Mouse (Mus musculus) limb, embryonic 11.5 days (tissue): ENCODE results near the gene Wdfy2. TPM values are rescaled to one million over a fixed set of nuclear protein-coding genes. Genes with fewer than 3 reads are reported as not detected.

Source experiments
- ATAC-seq: fragments of 200-750 bp; cut with Nextera tagmentation; 2 replicates; pipeline ENCODE4 v1.8.0; 2017; ENCODE audit warnings: low read depth; ENCODE audit not compliant: insufficient number of reproducible peaks, low FRiP score, low TSS enrichment
- DNase-seq: peaks from one replicate; pipeline ENCODE4 v3.0.0-alpha.2; 2015; ENCODE audit warnings: low spot score
- H3K27ac ChIP-seq: fragments of 300-500 bp; sonication (generic); replicated peaks from 2 replicates; pipeline ENCODE4 v1.5.1; 2014; ENCODE audit warnings: low read depth, mild to moderate bottlenecking, low read length
- H3K27me3 ChIP-seq: fragments of 300-500 bp; sonication (generic); 2 replicates; pipeline ENCODE4 v1.6.1; 2014; ENCODE audit warnings: mild to moderate bottlenecking, low read length, mixed read lengths; ENCODE audit not compliant: control insufficient read depth, insufficient read depth
- H3K36me3 ChIP-seq: fragments of 300-500 bp; sonication (generic); 2 replicates; pipeline ENCODE4 v1.6.1; 2014; ENCODE audit warnings: mild to moderate bottlenecking, low read length, moderate library complexity, mixed read lengths; ENCODE audit not compliant: control insufficient read depth, insufficient read depth
- H3K4me1 ChIP-seq: fragments of 300-500 bp; sonication (generic); 2 replicates; pipeline ENCODE4 v1.6.1; 2014; ENCODE audit warnings: low read length, mixed read lengths; ENCODE audit not compliant: control insufficient read depth, insufficient read depth
- H3K4me2 ChIP-seq: fragments of 300-500 bp; sonication (generic); 2 replicates; pipeline ENCODE4 v1.6.1; 2014; ENCODE audit warnings: low read depth, mild to moderate bottlenecking, moderate library complexity; ENCODE audit not compliant: severe bottlenecking
- H3K4me3 ChIP-seq: fragments of 300-500 bp; sonication (generic); 2 replicates; pipeline ENCODE4 v1.5.1; 2014; ENCODE audit warnings: low read depth, low read length
- H3K9ac ChIP-seq: fragments of 300-500 bp; sonication (generic); 2 replicates; pipeline ENCODE4 v1.6.1; 2014; ENCODE audit warnings: mild to moderate bottlenecking, low read length
- H3K9me3 ChIP-seq: fragments of 300-500 bp; sonication (generic); 2 replicates; pipeline ENCODE4 v1.6.1; 2016; ENCODE audit warnings: low read length; ENCODE audit not compliant: control insufficient read depth
- WGBS: fragments of 180-500 bp; shearing (Covaris S2); extraction: QIAGEN DNeasy Blood & Tissue Kit; methylation state at CpG from one replicate; pipeline ENCODE4 v1.1.7; 2014; 5-methylcytosine and 5-hydroxymethylcytosine counted together
- polyA plus RNA-seq: library from polyadenylated mRNA; unstranded; fragments of >200 nt; fragmentation: Nextera tagmentation; extraction: Ambion mirVana; gene quantifications from 2 replicates; pipeline ENCODE4 v1.2.1, GENCODE M21; 2014

Wdfy2 gene
- polyA plus RNA-seq, 1 experiment from 2014 or later = 12.0 TPM

DNA sequence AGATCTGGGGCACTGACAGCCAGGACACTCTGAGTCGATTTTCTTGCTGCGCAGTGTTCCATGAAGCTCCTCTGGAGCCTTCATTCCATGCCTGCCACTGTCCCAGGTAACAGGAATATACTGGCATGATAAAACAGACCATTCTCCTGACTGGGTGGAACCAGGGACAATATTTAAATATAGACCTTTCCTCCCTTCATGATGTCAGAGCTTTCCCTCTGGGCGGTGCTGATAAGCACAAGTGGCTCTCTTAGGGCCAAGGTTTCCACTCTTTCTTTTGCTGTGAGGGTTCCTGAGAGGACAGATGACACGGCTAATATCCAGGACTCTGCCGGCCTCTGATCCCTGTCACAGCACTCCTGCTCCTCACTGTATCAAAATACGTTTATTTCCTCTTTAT is 40.6 kb downstream of the Wdfy2 start:
- 0 out of 2 replicates have a peak, but pooled peaks cover 4% of the 10 kb centered on the region for H3K4me1 ChIP-seq
- no peak overlapping the region for H3K9ac ChIP-seq
- WGBS = 85% methylated on average over 6 of the region's 6 CpGs
- no peaks in the 10 kb centered on the region for H3K9me3 ChIP-seq
- H3K27ac ChIP-seq = no peak overlapping the region
- H3K4me2 ChIP-seq = no peak overlapping the region
- H3K36me3 ChIP-seq = no peaks in the 10 kb centered on the region
- no peaks in the 10 kb centered on the region for H3K27me3 ChIP-seq
- DNase-seq (no peak), ATAC-seq (no peak)
- no peak overlapping the region for H3K4me3 ChIP-seq

DNA sequence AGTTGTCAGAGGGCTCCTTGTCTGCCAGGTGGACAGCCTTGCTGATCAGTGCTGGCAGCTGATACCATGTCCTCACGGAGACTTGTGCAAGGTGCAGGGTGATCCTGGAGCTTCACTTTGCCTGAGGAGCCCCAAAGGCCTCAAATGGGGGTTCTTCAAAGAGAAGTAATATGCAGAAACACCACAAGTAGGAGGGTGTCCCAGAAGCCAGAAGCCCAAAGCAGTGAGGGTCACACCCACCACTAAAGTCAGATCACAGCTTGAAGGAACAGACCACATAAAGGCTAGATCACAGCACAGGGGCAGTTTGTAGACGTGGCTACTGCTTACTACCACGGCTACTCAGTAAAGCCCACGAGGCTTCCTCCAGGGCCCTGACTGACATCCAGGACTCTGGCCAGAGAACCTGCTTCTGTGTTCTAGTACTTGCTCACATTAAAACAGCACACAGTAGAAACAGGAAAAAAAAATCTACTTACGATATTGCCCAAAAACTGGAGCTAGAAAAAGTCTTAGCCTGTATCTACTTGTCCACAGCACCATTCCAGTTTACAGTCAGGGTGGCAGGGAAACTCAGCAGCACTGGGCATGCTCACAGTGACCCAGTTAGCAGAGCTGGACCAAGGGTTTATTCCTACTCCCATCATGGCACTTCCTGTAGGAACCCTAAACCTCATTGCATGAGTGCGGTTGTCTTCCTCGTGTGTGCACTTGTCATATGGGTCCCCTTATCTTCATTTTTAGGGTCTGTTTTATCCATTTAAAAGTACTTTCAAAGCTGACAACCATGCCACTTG is 41.4 kb downstream of the Wdfy2 start:
- 77% methylated on average over 7 of the region's 7 CpGs for WGBS
- H3K4me3 ChIP-seq = no peak overlapping the region
- no peaks in the 10 kb centered on the region for H3K9me3 ChIP-seq
- DNase-seq (no peak), ATAC-seq (no peak)
- no peaks in the 10 kb centered on the region for H3K36me3 ChIP-seq
- no peak overlapping the region for H3K4me2 ChIP-seq
- no peak overlapping the region for H3K27ac ChIP-seq
- no peak overlapping the region for H3K9ac ChIP-seq
- H3K4me1 ChIP-seq = 0 out of 2 replicates have a peak, but pooled peaks cover 4% of the 10 kb centered on the region
- H3K27me3 ChIP-seq = no peaks in the 10 kb centered on the region

DNA sequence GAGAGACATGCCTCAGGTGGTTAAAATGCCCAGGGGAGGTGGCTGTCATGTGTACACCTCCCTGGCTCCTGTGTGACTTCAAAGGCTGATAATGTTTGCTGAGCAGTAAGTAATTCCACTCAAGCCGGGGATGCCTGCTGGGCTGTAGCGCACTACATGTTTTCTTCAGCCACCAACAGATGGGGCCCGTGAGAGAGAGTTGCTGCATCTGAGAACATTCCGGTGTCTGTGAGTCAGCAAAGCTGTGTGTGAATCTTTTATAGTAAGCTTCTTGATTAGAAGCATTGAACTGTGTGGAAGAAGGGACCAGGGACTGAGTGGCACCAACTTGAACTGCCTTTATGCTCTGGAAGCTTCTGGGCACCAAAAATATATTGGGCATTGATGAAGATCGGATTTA is 42.0 kb downstream of the Wdfy2 start:
- Histone ChIP-seq H3K4me3 (no peak overlapping the region), H3K9me3 (no peaks in the 10 kb centered on the region), H3K36me3 (no peaks in the 10 kb centered on the region), H3K4me1 (0 out of 2 replicates have a peak, but pooled peaks cover 4% of the 10 kb centered on the region), H3K27ac (no peak overlapping the region), H3K27me3 (no peaks in the 10 kb centered on the region), H3K4me2 (no peak overlapping the region), H3K9ac (no peak overlapping the region)
- 24% methylated on average over 5 of the region's 5 CpGs for WGBS
- no peak for ATAC-seq
- peak; percentile 68 for DNase-seq

DNA sequence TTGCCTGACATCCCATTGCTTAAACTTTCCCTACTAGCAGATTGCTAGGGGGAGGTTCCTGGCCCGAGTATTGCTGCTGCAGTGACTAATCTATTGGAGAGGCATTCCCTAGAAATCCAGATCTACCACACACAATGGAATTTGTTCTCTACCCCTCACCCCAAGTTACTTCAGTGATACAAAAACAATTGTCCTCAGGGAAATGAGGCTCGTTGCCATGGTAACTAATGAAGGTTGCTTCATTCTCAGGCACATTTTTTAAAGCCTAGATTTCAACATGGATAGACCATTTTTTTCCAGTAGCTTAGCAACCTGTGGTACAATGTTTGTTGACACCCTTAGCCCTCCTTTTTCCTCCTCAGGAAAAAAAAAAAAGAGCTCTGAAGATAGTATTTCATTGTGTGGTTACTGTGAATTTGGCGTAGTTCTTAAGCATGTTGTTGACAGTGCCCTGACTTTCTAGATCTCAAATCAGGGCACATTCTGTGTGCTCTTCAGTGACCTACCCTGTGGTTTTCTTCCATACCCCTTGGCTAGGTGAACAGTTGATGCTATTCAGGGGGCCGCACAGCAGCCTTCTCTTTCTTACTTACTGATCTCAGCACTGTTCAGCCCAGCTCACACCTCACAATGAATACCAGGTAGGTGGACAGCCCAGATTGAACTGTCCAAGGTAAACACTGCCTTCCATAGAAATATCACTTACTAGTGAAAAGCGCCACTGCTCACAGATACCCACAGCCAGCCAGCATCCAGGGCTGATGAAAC is 42.8 kb downstream of the Wdfy2 start:
- H3K4me3 ChIP-seq = no peak overlapping the region
- DNase-seq (no peak), ATAC-seq (no peak)
- no peaks in the 10 kb centered on the region for H3K36me3 ChIP-seq
- no peak overlapping the region for H3K4me2 ChIP-seq
- no peak overlapping the region for H3K9ac ChIP-seq
- WGBS = 76% methylated on average over 5 of the region's 5 CpGs
- no peak overlapping the region for H3K27ac ChIP-seq
- H3K9me3 ChIP-seq = no peaks in the 10 kb centered on the region
- H3K27me3 ChIP-seq = no peaks in the 10 kb centered on the region
- 0 out of 2 replicates have a peak, but pooled peaks cover 4% of the 10 kb centered on the region for H3K4me1 ChIP-seq

DNA sequence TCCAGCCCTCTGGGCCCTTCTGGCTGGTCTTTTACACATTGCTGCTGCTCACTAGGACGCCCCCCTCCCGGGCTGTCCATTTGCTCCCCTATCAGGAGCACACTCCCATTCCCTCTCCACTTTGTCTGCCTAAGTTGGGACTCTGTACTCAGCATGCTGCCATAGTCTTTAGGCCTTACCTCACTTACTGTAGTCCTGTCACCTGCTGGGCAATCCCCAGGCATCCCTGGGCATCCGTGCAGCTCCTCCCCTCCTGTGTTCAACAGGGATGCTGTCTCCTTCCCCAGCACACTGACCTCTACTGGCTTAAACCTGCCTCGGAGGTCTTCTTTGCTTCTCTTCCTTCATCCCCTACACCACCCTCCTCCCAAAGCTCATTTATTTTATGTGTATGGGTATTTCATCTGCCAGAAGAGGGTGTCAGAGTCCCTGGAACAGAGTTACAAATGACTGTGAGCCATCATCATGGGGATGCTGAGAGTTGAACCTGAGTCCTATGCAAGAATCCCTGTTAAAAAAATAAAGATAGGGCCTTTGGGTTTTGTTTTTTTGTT is 44.7 kb downstream of the Wdfy2 start:
- ATAC-seq (no peak), DNase-seq (no peak)
- H3K9ac ChIP-seq = no peak overlapping the region
- H3K27ac ChIP-seq = no peak overlapping the region
- no peaks in the 10 kb centered on the region for H3K36me3 ChIP-seq
- H3K27me3 ChIP-seq = no peaks in the 10 kb centered on the region
- 0 out of 2 replicates have a peak, but pooled peaks cover 4% of the 10 kb centered on the region for H3K4me1 ChIP-seq
- no peaks in the 10 kb centered on the region for H3K9me3 ChIP-seq
- H3K4me2 ChIP-seq = no peak overlapping the region
- 16% methylated on average over 4 of the region's 4 CpGs for WGBS
- H3K4me3 ChIP-seq = no peak overlapping the region

DNA sequence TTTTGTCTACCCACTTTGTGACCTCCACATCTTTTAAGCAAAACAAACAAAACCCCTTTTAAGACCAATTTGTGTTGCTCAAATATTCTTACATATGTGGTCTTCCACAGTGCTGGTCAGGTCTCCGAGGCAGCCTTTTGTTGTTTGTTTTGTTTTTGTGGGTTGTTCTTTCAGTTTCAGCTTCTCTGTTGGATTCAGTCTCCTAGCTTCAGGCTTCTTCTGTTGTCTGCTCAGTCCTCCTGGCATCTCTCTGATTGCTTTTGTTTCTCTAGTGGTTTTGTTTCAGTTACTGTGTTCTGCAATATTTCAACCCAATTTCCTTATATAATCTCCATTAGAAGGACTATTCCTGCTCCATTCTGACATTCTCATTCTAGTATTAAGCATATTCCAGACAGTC is 46.1 kb downstream of the Wdfy2 start:
- Histone ChIP-seq H3K27ac (no peak overlapping the region), H3K36me3 (no peaks in the 10 kb centered on the region), H3K4me1 (0 out of 2 replicates have a peak, but pooled peaks cover 4% of the 10 kb centered on the region), H3K4me2 (no peak overlapping the region), H3K9me3 (no peaks in the 10 kb centered on the region), H3K4me3 (no peak overlapping the region), H3K9ac (no peak overlapping the region), H3K27me3 (no peaks in the 10 kb centered on the region)
- ATAC-seq (no peak), DNase-seq (no peak)
- WGBS = 74% methylated on average over 1 of the region's 1 CpGs

DNA sequence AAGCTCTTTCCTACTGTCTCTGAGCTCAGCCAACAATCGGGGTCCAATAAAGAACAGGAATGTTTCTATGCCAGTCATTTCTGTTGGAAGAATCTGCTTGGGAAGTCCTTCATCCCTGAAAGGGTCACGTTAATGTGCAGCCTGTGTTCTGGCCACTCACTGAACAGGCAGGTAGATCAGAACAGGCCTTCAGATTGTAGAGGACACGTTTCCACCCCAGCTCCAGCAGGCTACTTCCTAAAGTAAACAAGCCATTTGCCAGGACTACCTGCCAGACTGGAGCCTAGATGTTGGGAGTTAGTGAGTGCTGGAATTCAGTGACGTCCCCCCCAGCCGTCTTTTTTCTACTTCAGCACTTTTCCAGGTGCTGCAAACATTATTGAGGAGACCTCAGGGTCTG is 46.7 kb downstream of the Wdfy2 start:
- no peak overlapping the region for H3K4me3 ChIP-seq
- WGBS = 44% methylated on average over 5 of the region's 5 CpGs
- no peak overlapping the region for H3K27ac ChIP-seq
- no peaks in the 10 kb centered on the region for H3K27me3 ChIP-seq
- ATAC-seq (no peak), DNase-seq (no peak)
- H3K9ac ChIP-seq = no peak overlapping the region
- no peak overlapping the region for H3K4me2 ChIP-seq
- no peaks in the 10 kb centered on the region for H3K9me3 ChIP-seq
- no peaks in the 10 kb centered on the region for H3K36me3 ChIP-seq
- H3K4me1 ChIP-seq = 0 out of 2 replicates have a peak, but pooled peaks cover 2% of the 10 kb centered on the region

DNA sequence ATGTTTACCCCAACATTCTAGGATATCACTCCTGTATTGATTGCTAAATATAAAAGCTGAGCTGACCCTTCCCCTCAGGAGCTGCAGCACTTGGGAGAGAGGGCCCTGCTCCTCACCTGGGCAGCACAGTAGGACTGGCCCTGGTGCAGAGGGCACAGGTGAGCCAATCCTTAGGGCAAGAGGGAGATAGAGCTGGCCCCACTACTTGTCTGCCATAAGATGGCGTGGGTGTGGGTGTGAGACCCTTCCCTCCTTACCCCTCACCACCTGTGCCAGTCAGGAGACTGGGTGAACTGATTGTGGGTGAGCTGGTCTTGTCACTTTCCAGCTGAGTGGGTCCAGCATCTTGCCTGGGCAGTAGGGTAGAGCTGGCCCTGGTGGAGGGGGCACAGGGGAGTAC is 47.2 kb downstream of the Wdfy2 start:
- no peak for ATAC-seq
- H3K27ac ChIP-seq = no peak overlapping the region
- WGBS = 82% methylated on average over 1 of the region's 1 CpGs

More for the DNA sequence above, 47.2 kb downstream of the Wdfy2 start:
- Histone ChIP-seq H3K4me2 (no peak overlapping the region; the same call in 1 of the 2 replicates), H3K9me3 (no peaks in the 10 kb centered on the region), H3K4me3 (no peak overlapping the region), H3K27me3 (no peaks in the 10 kb centered on the region), H3K9ac (no peak overlapping the region), H3K4me1 (no peaks in the 10 kb centered on the region), H3K36me3 (no peaks in the 10 kb centered on the region)
- no peak for DNase-seq
